Mouse (Mus musculus) midbrain, embryonic 10.5 days (tissue): Measurements from ENCODE around the gene Tspan9. TPM values are rescaled to one million over a fixed set of nuclear protein-coding genes. Genes with fewer than 3 reads are reported as not detected.

ENCODE experiments used
- DNase-seq: peaks from one replicate; pipeline ENCODE4 v3.0.0-alpha.2; 2017; ENCODE audit warnings: low spot score
- H3K27ac ChIP-seq: fragments of 300-500 bp; sonication (generic); replicated peaks from 2 replicates; pipeline ENCODE4 v1.5.1; 2016; ENCODE audit warnings: mild to moderate bottlenecking
- H3K27me3 ChIP-seq: fragments of 300-500 bp; sonication (generic); 2 replicates; pipeline ENCODE4 v1.6.1; 2016; ENCODE audit warnings: low read depth, mild to moderate bottlenecking; ENCODE audit not compliant: poor library complexity, severe bottlenecking
- H3K36me3 ChIP-seq: fragments of 300-500 bp; sonication (generic); 2 replicates; pipeline ENCODE4 v1.6.1; 2016; ENCODE audit warnings: mild to moderate bottlenecking, moderate library complexity
- H3K4me1 ChIP-seq: fragments of 300-500 bp; sonication (generic); 2 replicates; pipeline ENCODE4 v1.6.1; 2016
- H3K4me3 ChIP-seq: fragments of 300-500 bp; sonication (generic); 2 replicates; pipeline ENCODE4 v1.5.1; 2016; ENCODE audit warnings: mild to moderate bottlenecking, moderate library complexity
- H3K9me3 ChIP-seq: fragments of 300-500 bp; sonication (generic); replicated peaks from 2 replicates; pipeline ENCODE4 v1.6.1; 2016; ENCODE audit warnings: mild to moderate bottlenecking
- WGBS: fragments of 180-500 bp; shearing (Covaris S2); methylation state at CpG from one replicate; pipeline ENCODE4 v1.1.7; 2016; 5-methylcytosine and 5-hydroxymethylcytosine counted together
- polyA plus RNA-seq: library from polyadenylated mRNA; unstranded; fragments of >200 nt; fragmentation: Nextera tagmentation; extraction: Ambion mirVana; gene quantifications from 2 replicates; pipeline ENCODE4 v1.2.1, GENCODE M21; 2016

The Tspan9 gene
- polyA plus RNA-seq, 1 experiment from 2014 or later = 52.6 TPM

DNA sequence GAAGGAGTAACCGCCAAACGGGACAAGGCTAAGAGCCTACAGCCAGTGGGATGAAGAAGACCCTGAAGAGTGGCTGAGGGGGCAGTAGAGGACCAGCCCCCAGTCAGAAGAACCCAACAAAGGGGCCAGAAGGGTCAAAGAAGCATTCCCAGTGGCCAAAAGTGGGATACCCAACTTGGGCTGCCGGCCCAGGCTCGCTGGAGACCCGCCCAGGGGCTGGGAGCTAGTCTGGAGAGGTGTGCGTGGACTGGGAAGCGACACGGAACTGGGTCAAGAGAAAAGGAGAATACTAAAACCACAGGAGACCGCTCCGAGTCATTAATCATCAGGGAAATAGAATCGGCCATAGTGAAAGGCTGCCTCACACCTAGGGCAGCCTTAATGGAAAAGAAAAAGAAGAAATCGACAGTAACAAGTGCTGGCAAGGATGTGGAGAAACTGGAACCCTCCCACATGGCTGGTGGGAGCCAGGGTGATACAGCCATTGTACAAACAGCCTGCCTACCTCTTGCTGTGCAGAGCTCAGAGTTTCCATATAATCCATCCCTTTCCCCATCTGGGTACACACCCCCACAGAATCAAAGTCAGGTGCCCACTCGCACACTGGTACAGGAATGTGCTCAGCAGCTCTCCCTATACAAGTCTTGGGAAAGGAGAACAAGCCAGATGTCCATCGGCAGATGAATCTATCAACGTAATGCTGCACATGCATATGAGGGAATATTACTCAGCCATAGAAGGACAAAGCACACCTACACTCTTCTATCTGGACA, 49.4 kb downstream of the Tspan9 start:
- Histone ChIP-seq H3K9me3 (no peaks in the 10 kb centered on the region), H3K27ac (peak overlapping the region; percentile 28; the same call in 1 of the 2 replicates), H3K27me3 (no peaks in the 10 kb centered on the region), H3K4me1 (peaks cover 36% of the 10 kb centered on the region), H3K36me3 (no peaks in the 10 kb centered on the region), H3K4me3 (no peak overlapping the region)
- 86% methylated on average over 15 of the region's 15 CpGs for WGBS
- DNase-seq = no peak

GRCm38 (mm10) chr6:128092621-128093020, 50.8 kb downstream of the Tspan9 start:
- no peak overlapping the region for H3K27ac ChIP-seq
- H3K36me3 ChIP-seq = no peaks in the 10 kb centered on the region
- H3K27me3 ChIP-seq = no peaks in the 10 kb centered on the region
- 89% methylated on average over 5 of the region's 5 CpGs for WGBS
- peaks cover 49% of the 10 kb centered on the region for H3K4me1 ChIP-seq
- H3K4me3 ChIP-seq = no peak overlapping the region
- DNase-seq = no peak
- H3K9me3 ChIP-seq = no peaks in the 10 kb centered on the region

DNA sequence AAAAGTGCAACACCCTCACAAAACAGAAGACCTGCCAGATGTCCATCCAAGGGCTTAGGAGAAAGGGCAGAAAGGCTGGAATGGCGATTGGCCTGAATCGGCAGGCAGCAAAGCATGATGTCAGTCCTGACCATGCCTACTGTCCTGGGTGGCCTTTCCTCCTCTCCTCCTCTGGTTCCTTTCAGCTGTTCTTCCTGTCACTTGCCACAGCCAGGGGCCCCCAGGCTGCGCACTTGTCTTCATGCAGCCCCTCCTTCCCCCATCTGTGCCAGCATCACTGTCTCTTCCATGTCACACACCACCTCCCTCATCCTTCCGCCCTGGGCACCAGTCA, 51.6 kb downstream of the Tspan9 start:
- no peak for DNase-seq
- Histone ChIP-seq H3K36me3 (no peaks in the 10 kb centered on the region), H3K27ac (peak overlapping the region; percentile 28; the same call in 1 of the 2 replicates), H3K4me1 (peaks cover 54% of the 10 kb centered on the region), H3K4me3 (no peak overlapping the region), H3K27me3 (no peaks in the 10 kb centered on the region), H3K9me3 (no peaks in the 10 kb centered on the region)
- WGBS = 86% methylated on average over 4 of the region's 4 CpGs

GRCm38 (mm10) chr6:128090985-128091832, 52.2 kb downstream of the Tspan9 start:
- WGBS = 24% methylated on average over 6 of the region's 6 CpGs
- peaks cover 59% of the 10 kb centered on the region for H3K4me1 ChIP-seq

GRCm38 (mm10) chr6:128089770-128090702, 53.4 kb downstream of the Tspan9 start:
- 80% methylated on average over 13 of the region's 13 CpGs for WGBS
- peak overlapping the region; percentile 42; the same call in 1 of the 2 replicates for H3K27ac ChIP-seq
- H3K36me3 ChIP-seq = no peaks in the 10 kb centered on the region
- H3K4me1 ChIP-seq = peaks cover 67% of the 10 kb centered on the region
- no peaks in the 10 kb centered on the region for H3K27me3 ChIP-seq
- DNase-seq = no peak
- H3K9me3 ChIP-seq = no peaks in the 10 kb centered on the region
- H3K4me3 ChIP-seq = no peak overlapping the region

More at GRCm38 (mm10) chr6:128090985-128091832, 52.2 kb downstream of the Tspan9 start:
- Histone ChIP-seq H3K9me3 (no peaks in the 10 kb centered on the region), H3K27me3 (no peaks in the 10 kb centered on the region), H3K36me3 (no peaks in the 10 kb centered on the region), H3K4me3 (no peak overlapping the region), H3K27ac (peak overlapping the region; percentile 60)
- peak; percentile 70 for DNase-seq

DNA sequence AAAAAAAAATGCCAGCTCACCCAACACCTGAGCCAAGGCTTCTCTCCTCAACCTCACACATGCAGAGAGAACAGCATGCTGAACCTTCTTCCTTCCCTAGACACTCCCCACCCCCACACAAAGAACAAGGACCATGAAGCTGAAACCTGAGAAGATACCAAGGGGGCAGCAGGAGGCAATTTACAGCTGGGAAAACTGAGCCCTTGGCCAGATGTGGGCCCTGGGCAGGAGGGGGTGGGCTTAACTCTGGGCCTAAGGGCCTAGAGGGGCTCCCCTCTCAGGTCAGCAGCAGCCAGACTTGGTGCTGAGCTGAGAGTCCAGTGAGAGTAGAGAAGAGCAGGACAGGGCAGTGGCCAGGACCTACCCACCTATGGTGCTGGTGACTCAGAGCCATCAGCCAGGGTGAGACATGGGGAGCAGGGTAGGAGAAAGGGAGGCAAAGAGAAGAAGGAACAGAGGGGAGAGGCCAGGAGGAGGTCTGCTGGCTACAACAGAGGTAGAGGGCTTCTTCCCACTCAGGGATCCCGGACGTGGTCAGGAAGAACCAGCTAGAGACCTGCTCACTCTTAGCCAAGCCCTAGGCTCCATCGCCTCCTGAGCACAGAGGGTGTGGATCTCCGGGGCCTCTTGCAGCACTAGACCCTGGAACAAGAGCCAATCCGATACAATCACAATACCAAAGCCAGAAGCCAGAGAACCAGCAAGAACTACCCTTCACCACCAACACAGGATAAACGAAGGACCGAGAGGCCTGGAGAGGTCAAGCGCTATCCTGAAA, 54.5 kb downstream of the Tspan9 start:
- H3K4me3 ChIP-seq = no peak overlapping the region
- H3K36me3 ChIP-seq = no peaks in the 10 kb centered on the region
- no peaks in the 10 kb centered on the region for H3K27me3 ChIP-seq
- WGBS = 79% methylated on average over 8 of the region's 8 CpGs
- peak overlapping the region; percentile 65 for H3K27ac ChIP-seq
- DNase-seq = no peak
- H3K9me3 ChIP-seq = no peaks in the 10 kb centered on the region
- peaks cover 66% of the 10 kb centered on the region for H3K4me1 ChIP-seq

- Histone ChIP-seq H3K4me3 (no peak overlapping the region), H3K27me3 (no peaks in the 10 kb centered on the region), H3K9me3 (no peaks in the 10 kb centered on the region), H3K36me3 (no peaks in the 10 kb centered on the region), H3K4me1 (peaks cover 46% of the 10 kb centered on the region), H3K27ac (peak overlapping the region; percentile 59)
- 70% methylated on average over 9 of the region's 9 CpGs for whole genome bisulfite sequencing
- no peak for DNase-seq
These were observed 57.8 kb downstream of the Tspan9 start for GRCm38 (mm10) chr6:128085488-128086066.

DNA sequence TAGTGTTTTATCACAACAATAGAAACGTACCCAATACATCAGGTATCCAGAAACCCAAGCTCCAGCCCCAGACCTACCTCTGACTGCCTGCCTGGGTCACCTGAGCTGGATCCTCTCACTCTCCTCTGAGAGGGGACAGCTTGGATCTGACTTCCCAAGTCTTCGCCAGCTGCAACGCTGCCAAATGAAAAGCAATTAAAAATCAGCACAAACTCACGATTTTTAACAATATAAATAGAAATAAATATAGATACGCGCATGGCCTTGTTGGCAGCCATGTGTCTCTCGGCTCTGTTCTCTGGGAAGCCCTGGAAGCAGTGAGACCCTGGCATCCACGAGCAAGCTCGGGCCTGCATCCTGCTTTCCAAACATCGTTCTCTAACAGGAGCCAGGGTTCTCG, 60.1 kb downstream of the Tspan9 start:
- peaks cover 37% of the 10 kb centered on the region for H3K4me1 ChIP-seq
- no peaks in the 10 kb centered on the region for H3K27me3 ChIP-seq
- no peaks in the 10 kb centered on the region for H3K36me3 ChIP-seq
- H3K27ac ChIP-seq = no peak overlapping the region
- no peak overlapping the region for H3K4me3 ChIP-seq
- DNase-seq = no peak
- WGBS = 92% methylated on average over 11 of the region's 11 CpGs
- H3K9me3 ChIP-seq = no peaks in the 10 kb centered on the region

- peaks cover 27% of the 10 kb centered on the region for H3K4me1 ChIP-seq
- no peaks in the 10 kb centered on the region for H3K36me3 ChIP-seq
- WGBS = 85% methylated on average over 5 of the region's 5 CpGs
- no peak for DNase-seq
- H3K4me3 ChIP-seq = no peak overlapping the region
- no peaks in the 10 kb centered on the region for H3K27me3 ChIP-seq
- H3K9me3 ChIP-seq = no peaks in the 10 kb centered on the region
- H3K27ac ChIP-seq = no peak overlapping the region
These were observed 61.6 kb downstream of the Tspan9 start for GRCm38 (mm10) chr6:128081781-128082180.

GRCm38 (mm10) chr6:128081293-128081692, 62.1 kb downstream of the Tspan9 start:
- peaks cover 24% of the 10 kb centered on the region for H3K4me1 ChIP-seq
- DNase-seq = no peak
- H3K27me3 ChIP-seq = no peaks in the 10 kb centered on the region
- no peaks in the 10 kb centered on the region for H3K36me3 ChIP-seq
- no peak overlapping the region for H3K4me3 ChIP-seq
- H3K27ac ChIP-seq = no peak overlapping the region
- no peaks in the 10 kb centered on the region for H3K9me3 ChIP-seq
- WGBS = 91% methylated on average over 8 of the region's 8 CpGs

- Histone ChIP-seq H3K27me3 (no peaks in the 10 kb centered on the region), H3K4me3 (no peak overlapping the region), H3K36me3 (no peaks in the 10 kb centered on the region), H3K4me1 (peaks cover 22% of the 10 kb centered on the region), H3K9me3 (no peaks in the 10 kb centered on the region), H3K27ac (no peak overlapping the region)
- WGBS = 77% methylated on average over 9 of the region's 9 CpGs
- no peak for DNase-seq
These were observed 63.7 kb downstream of the Tspan9 start for GRCm38 (mm10) chr6:128079576-128080224.
